Mouse (Mus musculus) hindbrain, embryonic 10.5 days (tissue): Measurements from ENCODE around the gene Rilpl1. TPM values are rescaled to one million over a fixed set of nuclear protein-coding genes. Genes with fewer than 3 reads are reported as not detected.
"Not testable (repeated sequence)": the region's sequence is repeated elsewhere in the genome, so short reads cannot be mapped to it uniquely, and the experiment has no call there.

ENCODE experiments used
- DNase-seq: peaks from one replicate; pipeline ENCODE4 v3.0.0-alpha.2; 2017; ENCODE audit warnings: low spot score
- H3K27ac ChIP-seq: fragments of 300-500 bp; sonication (generic); 2 replicates; pipeline ENCODE4 v1.5.1; 2016; ENCODE audit warnings: mild to moderate bottlenecking, moderate library complexity
- H3K27me3 ChIP-seq: fragments of 300-500 bp; sonication (generic); 2 replicates; pipeline ENCODE4 v1.6.1; 2016; ENCODE audit warnings: mild to moderate bottlenecking; ENCODE audit not compliant: poor library complexity, insufficient read depth, severe bottlenecking
- H3K36me3 ChIP-seq: fragments of 300-500 bp; sonication (generic); 2 replicates; pipeline ENCODE4 v1.6.1; 2016; ENCODE audit warnings: mild to moderate bottlenecking, moderate library complexity
- H3K4me1 ChIP-seq: fragments of 300-500 bp; sonication (generic); replicated peaks from 2 replicates; pipeline ENCODE4 v1.6.1; 2016; ENCODE audit warnings: mild to moderate bottlenecking
- H3K4me3 ChIP-seq: fragments of 300-500 bp; sonication (generic); 2 replicates; pipeline ENCODE4 v1.5.1; 2016; ENCODE audit warnings: mild to moderate bottlenecking, moderate library complexity
- H3K9me3 ChIP-seq: fragments of 300-500 bp; sonication (generic); 2 replicates; pipeline ENCODE4 v1.6.1; 2016; ENCODE audit warnings: mild to moderate bottlenecking, moderate library complexity
- WGBS: fragments of 180-500 bp; shearing (Covaris S2); methylation state at CpG from one replicate; pipeline ENCODE4 v1.1.7; 2016; 5-methylcytosine and 5-hydroxymethylcytosine counted together
- polyA plus RNA-seq: library from polyadenylated mRNA; unstranded; fragments of >200 nt; fragmentation: Nextera tagmentation; extraction: Ambion mirVana; gene quantifications from 2 replicates; pipeline ENCODE4 v1.2.1, GENCODE M21; 2016

The Rilpl1 gene
- 19.6 and 22.8 TPM in 2 replicates for polyA plus RNA-seq

GRCm38 (mm10) chr5:124530655-124531582 is at the start of gene Rilpl1:
Gene Rilpl1, minus strand, starts transcription at chr5:124531391.
- under 1% methylated on average over 95 of the region's 96 CpGs for WGBS
- Histone ChIP-seq H3K4me3 (peak within 1 kb of the TSS; percentile 87), H3K36me3 (peaks cover 14% of the 10 kb centered on the region), H3K4me1 (peaks cover 49% of the 10 kb centered on the region), H3K27ac (peak within 1 kb of the TSS; percentile 96), H3K27me3 (no peaks in the 10 kb centered on the region), H3K9me3 (no peaks in the 10 kb centered on the region)
- peak; percentile 91 for DNase-seq

- H3K36me3 ChIP-seq = peaks cover 54% of the 10 kb centered on the region
- H3K4me1 ChIP-seq = peaks cover 27% of the 10 kb centered on the region
- under 1% methylated on average over 51 of the region's 51 CpGs for WGBS
- peak; percentile 93 for DNase-seq
- H3K4me3 ChIP-seq = peak within 1 kb of the TSS; percentile 86
- peak within 1 kb of the TSS; percentile 79 for H3K27ac ChIP-seq
- no peaks in the 10 kb centered on the region for H3K9me3 ChIP-seq
- H3K27me3 ChIP-seq = no peaks in the 10 kb centered on the region
Observed at GRCm38 (mm10) chr5:124578633-124579317, 47.6 kb upstream of the Rilpl1 start, which contains the start of the genes Eif2b1 and Gtf2h3. Gene Eif2b1, minus strand, starts transcription at chr5:124579131. Gene Gtf2h3, plus strand, starts transcription at chr5:124579140.

- Histone ChIP-seq H3K27me3 (no peaks in the 10 kb centered on the region), H3K4me1 (peaks cover 23% of the 10 kb centered on the region), H3K27ac (no peak overlapping the region), H3K36me3 (peaks cover 71% of the 10 kb centered on the region), H3K4me3 (no peak overlapping the region), H3K9me3 (no peaks in the 10 kb centered on the region)
- WGBS = 92% methylated on average over 7 of the region's 7 CpGs
- no peak for DNase-seq
Observed at GRCm38 (mm10) chr5:124575467-124575866, 44.3 kb upstream of the Rilpl1 start.

- H3K27ac ChIP-seq = no peak overlapping the region
- 89% methylated on average over 12 of the region's 12 CpGs for WGBS
- peaks cover 100% of the 10 kb centered on the region for H3K36me3 ChIP-seq
- no peak for DNase-seq
- H3K27me3 ChIP-seq = no peaks in the 10 kb centered on the region
- H3K9me3 ChIP-seq = no peaks in the 10 kb centered on the region
- no peaks in the 10 kb centered on the region for H3K4me1 ChIP-seq
- no peak overlapping the region for H3K4me3 ChIP-seq
Observed at GRCm38 (mm10) chr5:124571068-124571467, 39.9 kb upstream of the Rilpl1 start.

GRCm38 (mm10) chr5:124555145-124555544 is 24.0 kb upstream of the Rilpl1 start:
- H3K36me3 ChIP-seq = peaks cover 64% of the 10 kb centered on the region
- no peak for DNase-seq

GRCm38 (mm10) chr5:124553607-124554006 is 22.4 kb upstream of the Rilpl1 start:
- peaks cover 52% of the 10 kb centered on the region for H3K36me3 ChIP-seq
- H3K9me3 ChIP-seq = no peaks in the 10 kb centered on the region
- H3K4me3 ChIP-seq = peak overlapping the region; percentile 98
- H3K4me1 ChIP-seq = peaks cover 17% of the 10 kb centered on the region
- DNase-seq = no peak
- 85% methylated on average over 6 of the region's 6 CpGs for WGBS
- H3K27me3 ChIP-seq = no peaks in the 10 kb centered on the region
- no peak overlapping the region for H3K27ac ChIP-seq

More at GRCm38 (mm10) chr5:124555145-124555544, 24.0 kb upstream of the Rilpl1 start:
- Histone ChIP-seq H3K9me3 (no peaks in the 10 kb centered on the region), H3K27me3 (no peaks in the 10 kb centered on the region), H3K27ac (no peak overlapping the region), H3K4me1 (peaks cover 17% of the 10 kb centered on the region), H3K4me3 (no peak overlapping the region)
- 84% methylated on average over 1 of the region's 1 CpGs for WGBS

- WGBS = under 1% methylated on average over 66 of the region's 66 CpGs
- no peaks in the 10 kb centered on the region for H3K9me3 ChIP-seq
- H3K36me3 ChIP-seq = peaks cover 52% of the 10 kb centered on the region
- peak; percentile 91 for DNase-seq
- peaks cover 17% of the 10 kb centered on the region for H3K4me1 ChIP-seq
- H3K4me3 ChIP-seq = peak within 1 kb of the TSS; percentile 98
- H3K27ac ChIP-seq = peak within 1 kb of the TSS; percentile 89
- no peaks in the 10 kb centered on the region for H3K27me3 ChIP-seq
Observed at GRCm38 (mm10) chr5:124552558-124553307, 21.5 kb upstream of the Rilpl1 start, which contains the start of gene Ddx55. Gene Ddx55, plus strand, starts transcription at chr5:124552864.

GRCm38 (mm10) chr5:124552094-124552472 is 20.9 kb upstream of the Rilpl1 start:
- H3K9me3 ChIP-seq = no peaks in the 10 kb centered on the region
- peaks cover 52% of the 10 kb centered on the region for H3K36me3 ChIP-seq
- H3K4me3 ChIP-seq = peak overlapping the region; percentile 98
- 16% methylated on average over 9 of the region's 9 CpGs for WGBS
- H3K4me1 ChIP-seq = peaks cover 17% of the 10 kb centered on the region
- peak overlapping the region; percentile 89 for H3K27ac ChIP-seq
- no peaks in the 10 kb centered on the region for H3K27me3 ChIP-seq
- DNase-seq = no peak

GRCm38 (mm10) chr5:124551349-124552093 is 20.3 kb upstream of the Rilpl1 start:
- Histone ChIP-seq H3K27ac (peak overlapping the region; percentile 89), H3K36me3 (peaks cover 52% of the 10 kb centered on the region)

GRCm38 (mm10) chr5:124550737-124551136 is 19.5 kb upstream of the Rilpl1 start:
- not testable (repeated sequence) for DNase-seq, H3K27ac ChIP-seq, H3K27me3 ChIP-seq, H3K4me3 ChIP-seq, H3K9me3 ChIP-seq
- H3K4me1 ChIP-seq = peaks cover 17% of the 10 kb centered on the region
- H3K36me3 ChIP-seq = peaks cover 52% of the 10 kb centered on the region
- WGBS = 88% methylated on average over 4 of the region's 4 CpGs

More at GRCm38 (mm10) chr5:124551349-124552093, 20.3 kb upstream of the Rilpl1 start:
- DNase-seq, H3K9me3 ChIP-seq, H3K27me3 ChIP-seq: not testable (repeated sequence)
- Histone ChIP-seq H3K4me1 (peaks cover 17% of the 10 kb centered on the region), H3K4me3 (peak overlapping the region; percentile 98)
- 43% methylated on average over 5 of the region's 5 CpGs for WGBS

GRCm38 (mm10) chr5:124541602-124541973 is 10.4 kb upstream of the Rilpl1 start:
- peak overlapping the region; percentile 95 for H3K4me3 ChIP-seq
- H3K9me3 ChIP-seq = no peaks in the 10 kb centered on the region
- WGBS = 16% methylated on average over 8 of the region's 8 CpGs
- H3K4me1 ChIP-seq = peaks cover 20% of the 10 kb centered on the region
- H3K27ac ChIP-seq = peak overlapping the region; percentile 91
- peaks cover 44% of the 10 kb centered on the region for H3K36me3 ChIP-seq
- DNase-seq = no peak
- no peaks in the 10 kb centered on the region for H3K27me3 ChIP-seq
